Comparison of ENCODE assay signal across 8 mouse cellular contexts in genomic region chr16:85756101-85756819, GRCm38 (mm10). TPM values are rescaled to one million over a fixed set of nuclear protein-coding genes. Genes with fewer than 3 reads are reported as not detected.
DNase-seq lines count a peak whose midpoint lies in the region; ATAC-seq lines count a peak whose summit lies in the region.

No protein-coding gene starts in this region.

- intact Hi-C loops in left cerebral cortex, postnatal 4 days (cut with DNase I): no loop called here

- H3K27ac ChIP-seq in intestine, embryonic 16.5 days (ENCODE audit: low read length): peak overlapping the region; percentile 76
- H3K27ac ChIP-seq in midbrain, embryonic 15.5 days: no peak overlapping the region

- H3K4me2 ChIP-seq in intestine, embryonic 16.5 days (ENCODE audit: low read depth, low read length): no peak overlapping the region
- H3K4me2 ChIP-seq in midbrain, embryonic 15.5 days: no peak overlapping the region

- H3K4me3 ChIP-seq in intestine, embryonic 16.5 days (ENCODE audit: low read length): no peak overlapping the region
- H3K4me3 ChIP-seq in midbrain, embryonic 15.5 days: no peak overlapping the region

- no peak overlapping the region for H3K9ac ChIP-seq in intestine, embryonic 16.5 days (ENCODE audit: low read depth, low read length)
- H3K9ac ChIP-seq in midbrain, embryonic 15.5 days: no peak overlapping the region

- peak; percentile 97 for ATAC-seq in intestine, embryonic 16.5 days
- ATAC-seq in midbrain, embryonic 15.5 days (replicated peaks): peak; percentile 58
- ATAC-seq in inflammation-experienced regulatory T-cells, adult 6 months: no peak

- H3K36me3 ChIP-seq in intestine, embryonic 16.5 days (ENCODE audit: control insufficient read depth, insufficient read depth, low read length): no peaks in the 10 kb centered on the region
- no peaks in the 10 kb centered on the region for H3K36me3 ChIP-seq in midbrain, embryonic 15.5 days (replicated peaks)

- H3K4me1 ChIP-seq in intestine, embryonic 16.5 days (ENCODE audit: control insufficient read depth, insufficient read depth, low read length): peaks cover 5% of the 10 kb centered on the region; the same call in 1 of the 2 replicates
- H3K4me1 ChIP-seq in midbrain, embryonic 15.5 days: no peaks in the 10 kb centered on the region

- H3K9me3 ChIP-seq in intestine, embryonic 16.5 days (ENCODE audit: control insufficient read depth, low read length): no peaks in the 10 kb centered on the region
- no peaks in the 10 kb centered on the region for H3K9me3 ChIP-seq in midbrain, embryonic 15.5 days

- 32% methylated on average over 14 of the region's 14 CpGs for WGBS in intestine, embryonic 16.5 days
- 60% methylated on average over 14 of the region's 14 CpGs for WGBS in midbrain, embryonic 15.5 days

- no peaks in the 10 kb centered on the region for H3K27me3 ChIP-seq in intestine, embryonic 16.5 days (replicated peaks; ENCODE audit: control insufficient read depth, insufficient read depth, low read length)
- H3K27me3 ChIP-seq in midbrain, embryonic 15.5 days (replicated peaks): no peaks in the 10 kb centered on the region

- peak; percentile 4 for DNase-seq in CD4-positive helper T cell, adult 2 months (ENCODE audit: low read depth, low spot score)
- DNase-seq in adrenal gland, adult 8-10 months: peak; percentile 77
- DNase-seq in gastrocnemius, adult 18-20 months (ENCODE audit: low spot score): peak; percentile 78
- DNase-seq in left cerebral cortex, postnatal 4 days: peak; percentile 39
- no peak for DNase-seq in cerebellum, adult 9-11 months

RNA-seq across cellular contexts. Expression of gene Adamts1, which starts 46.7 kb away (rescaled TPM):
- 10 to 100 TPM; 14.5 to 41.9 (median 15.6) TPM for total RNA-seq in adrenal gland, adult 8-10 months (2022)
- total RNA-seq in gastrocnemius, adult 18-20 months (2021): 10 to 100 TPM in 1 of 2 experiments, 1 to 10 TPM in 1; 8.0 to 39.9 TPM
- 22.4 TPM in 2 replicates for polyA plus RNA-seq in intestine, embryonic 16.5 days (2015; fragmentation: Nextera tagmentation; extraction: Ambion mirVana)
- 1 to 10 TPM; 6.5 to 8.2 TPM for total RNA-seq in left cerebral cortex, postnatal 4 days (2021)
- polyA plus RNA-seq in midbrain, embryonic 15.5 days (2015; fragmentation: Nextera tagmentation; extraction: Ambion mirVana): 6.5 and 6.6 TPM in 2 replicates
- not detected for polyA plus RNA-seq in inflammation-experienced regulatory T-cells, adult 6 months (2017; shearing (Covaris generic))
